Mouse (Mus musculus) heart, embryonic 10.5 days (tissue): ENCODE measurements around the gene Tex26. TPM values are rescaled to one million over a fixed set of nuclear protein-coding genes. Genes with fewer than 3 reads are reported as not detected.

Experiments used
- DNase-seq: peaks from one replicate; pipeline ENCODE4 v3.0.0-alpha.2; 2017; ENCODE audit warnings: low spot score
- H3K27ac ChIP-seq: fragments of 300-500 bp; sonication (generic); 2 replicates; pipeline ENCODE4 v1.5.1; 2016; ENCODE audit warnings: mild to moderate bottlenecking
- H3K27me3 ChIP-seq: fragments of 300-500 bp; sonication (generic); 2 replicates; pipeline ENCODE4 v1.6.1; 2016; ENCODE audit warnings: mild to moderate bottlenecking; ENCODE audit not compliant: poor library complexity, insufficient read depth, severe bottlenecking
- H3K36me3 ChIP-seq: fragments of 300-500 bp; sonication (generic); 2 replicates; pipeline ENCODE4 v1.6.1; 2016; ENCODE audit warnings: mild to moderate bottlenecking, moderate library complexity
- H3K4me1 ChIP-seq: fragments of 300-500 bp; sonication (generic); 2 replicates; pipeline ENCODE4 v1.6.1; 2016; ENCODE audit warnings: mild to moderate bottlenecking
- H3K4me3 ChIP-seq: fragments of 300-500 bp; sonication (generic); 2 replicates; pipeline ENCODE4 v1.5.1; 2016; ENCODE audit warnings: mild to moderate bottlenecking, moderate library complexity
- H3K9me3 ChIP-seq: fragments of 300-500 bp; sonication (generic); 2 replicates; pipeline ENCODE4 v1.6.1; 2016; ENCODE audit warnings: mild to moderate bottlenecking, moderate library complexity
- WGBS: fragments of 180-500 bp; shearing (Covaris S2); methylation state at CpG from one replicate; pipeline ENCODE4 v1.1.7; 2016; 5-methylcytosine and 5-hydroxymethylcytosine counted together
- polyA plus RNA-seq: library from polyadenylated mRNA; unstranded; fragments of >200 nt; fragmentation: Nextera tagmentation; extraction: Ambion mirVana; gene quantifications from 2 replicates; pipeline ENCODE4 v1.2.1, GENCODE M21; 2016

Gene Tex26
- polyA plus RNA-seq, 1 experiment from 2014 or later, result 0.78 TPM

GRCm38 (mm10) chr5:149506033-149506432 is 66.6 kb downstream of the Tex26 start:
- Histone ChIP-seq H3K36me3 (no peaks in the 10 kb centered on the region), H3K4me1 (peaks cover 13% of the 10 kb centered on the region; the same call in 1 of the 2 replicates), H3K27me3 (no peaks in the 10 kb centered on the region), H3K4me3 (no peak overlapping the region), H3K9me3 (no peaks in the 10 kb centered on the region), H3K27ac (no peak overlapping the region)
- DNase-seq, result no peak
- 95% methylated on average over 2 of the region's 2 CpGs for WGBS

- Histone ChIP-seq H3K36me3 (no peaks in the 10 kb centered on the region), H3K4me3 (no peak overlapping the region), H3K4me1 (peaks cover 15% of the 10 kb centered on the region), H3K9me3 (no peaks in the 10 kb centered on the region), H3K27ac (no peak overlapping the region), H3K27me3 (no peaks in the 10 kb centered on the region)
- DNase-seq, result no peak
- WGBS, result 60% methylated on average over 20 of the region's 20 CpGs
These were observed 68.9 kb downstream of the Tex26 start for GRCm38 (mm10) chr5:149508094-149509029.

GRCm38 (mm10) chr5:149510323-149510722 is 70.9 kb downstream of the Tex26 start:
- WGBS, result 80% methylated on average over 13 of the region's 13 CpGs
- H3K9me3 ChIP-seq, result no peaks in the 10 kb centered on the region

GRCm38 (mm10) chr5:149512695-149513094 is 73.2 kb downstream of the Tex26 start:
- H3K9me3 ChIP-seq, result no peaks in the 10 kb centered on the region
- 59% methylated on average over 3 of the region's 3 CpGs for WGBS
- no peak overlapping the region for H3K4me3 ChIP-seq
- no peak overlapping the region for H3K27ac ChIP-seq
- no peak for DNase-seq
- H3K27me3 ChIP-seq, result no peaks in the 10 kb centered on the region; the same call in 1 of the 2 replicates
- no peaks in the 10 kb centered on the region for H3K36me3 ChIP-seq
- peaks cover 35% of the 10 kb centered on the region for H3K4me1 ChIP-seq

More at GRCm38 (mm10) chr5:149510323-149510722, 70.9 kb downstream of the Tex26 start:
- H3K27ac ChIP-seq, result no peak overlapping the region
- H3K4me1 ChIP-seq, result peaks cover 33% of the 10 kb centered on the region
- H3K36me3 ChIP-seq, result no peaks in the 10 kb centered on the region
- H3K4me3 ChIP-seq, result no peak overlapping the region
- DNase-seq, result no peak
- no peaks in the 10 kb centered on the region for H3K27me3 ChIP-seq

- H3K4me3 ChIP-seq, result 0 out of 2 replicates have a peak overlapping the region, but pooled peaks have one; percentile 43
- H3K27ac ChIP-seq, result peak overlapping the region; percentile 86; the same call in 1 of the 2 replicates
- whole genome bisulfite sequencing, result 51% methylated on average over 9 of the region's 9 CpGs
These were observed 74.1 kb downstream of the Tex26 start for GRCm38 (mm10) chr5:149513438-149514086.

GRCm38 (mm10) chr5:149514087-149514671 is 74.7 kb downstream of the Tex26 start:
- Histone ChIP-seq H3K27me3 (no peaks in the 10 kb centered on the region; the same call in 1 of the 2 replicates), H3K36me3 (no peaks in the 10 kb centered on the region), H3K27ac (peak overlapping the region; percentile 86), H3K4me1 (peaks cover 30% of the 10 kb centered on the region), H3K4me3 (peak overlapping the region; percentile 43), H3K9me3 (no peaks in the 10 kb centered on the region)
- peak; percentile 90 for DNase-seq
- WGBS, result 19% methylated on average over 14 of the region's 14 CpGs

More at GRCm38 (mm10) chr5:149513438-149514086, 74.1 kb downstream of the Tex26 start:
- DNase-seq, result no peak
- Histone ChIP-seq H3K27me3 (no peaks in the 10 kb centered on the region; the same call in 1 of the 2 replicates), H3K4me1 (peaks cover 33% of the 10 kb centered on the region), H3K36me3 (no peaks in the 10 kb centered on the region), H3K9me3 (no peaks in the 10 kb centered on the region)

- H3K27ac ChIP-seq, result peak overlapping the region; percentile 86
- H3K4me3 ChIP-seq, result no peak overlapping the region
- H3K27me3 ChIP-seq, result no peaks in the 10 kb centered on the region; the same call in 1 of the 2 replicates
- no peak for DNase-seq
- H3K9me3 ChIP-seq, result no peaks in the 10 kb centered on the region
- H3K4me1 ChIP-seq, result peaks cover 30% of the 10 kb centered on the region
- 60% methylated on average over 2 of the region's 3 CpGs for WGBS
- H3K36me3 ChIP-seq, result no peaks in the 10 kb centered on the region
These were observed 75.4 kb downstream of the Tex26 start for GRCm38 (mm10) chr5:149514890-149515289.

GRCm38 (mm10) chr5:149517116-149517515 is 77.7 kb downstream of the Tex26 start:
- Histone ChIP-seq H3K9me3 (no peaks in the 10 kb centered on the region), H3K36me3 (no peaks in the 10 kb centered on the region), H3K4me1 (peaks cover 41% of the 10 kb centered on the region), H3K4me3 (no peak overlapping the region), H3K27me3 (peaks cover 4% of the 10 kb centered on the region; the same call in 1 of the 2 replicates), H3K27ac (no peak overlapping the region)
- 76% methylated on average over 6 of the region's 6 CpGs for WGBS
- no peak for DNase-seq

Other genes with a start within 250 kb of the Tex26 start
- 4.3 and 4.5 TPM in 2 replicates for gene Alox5ap, start 174.9 kb upstream of the Tex26 start, polyA plus RNA-seq
- gene Medag, start 27.9 kb upstream of the Tex26 start, polyA plus RNA-seq, result 0.26 and 0.62 TPM in 2 replicates
- not detected in 2 replicates for gene Wdr95, start 89.0 kb downstream of the Tex26 start, polyA plus RNA-seq
- 59.0 and 82.7 TPM in 2 replicates for gene Hsph1, start 196.7 kb downstream of the Tex26 start, polyA plus RNA-seq
- gene B3glct, start 238.6 kb downstream of the Tex26 start, polyA plus RNA-seq, result 12.7 and 14.9 TPM in 2 replicates